Mouse (Mus musculus) liver, embryonic 14.5 days (tissue): ENCODE measurements around the gene Kat7.

ENCODE experiments used
- CTCF ChIP-seq: IDR thresholded peaks from 2 replicates; pipeline ENCODE4 v1.5.1; 2016; ENCODE audit warnings: antibody characterized with exemption, low read depth, control low read depth
- EP300 ChIP-seq: IDR thresholded peaks from 2 replicates; pipeline ENCODE4 v1.6.1; 2016; ENCODE audit warnings: antibody characterized with exemption, low read depth

- TF ChIP-seq CTCF, result no peak
- TF ChIP-seq EP300, result no peak
These were observed 14.1 kb upstream of the Kat7 start for GRCm38 (mm10) chr11:95324181-95324580.
